Mouse (Mus musculus) adrenal gland, postnatal 10 days (tissue): ENCODE measurements around the gene Dusp14. TPM values are rescaled to one million over a fixed set of nuclear protein-coding genes. Genes with fewer than 3 reads are reported as not detected.

ENCODE experiments used
- DNase-seq: peaks from one replicate; pipeline ENCODE4 v3.0.0; 2021; ENCODE audit warnings: mixed read lengths
- long read RNA-seq, 2 experiments: library from polyadenylated mRNA; stranded (forward); transcript quantifications; one replicate each; pipeline ENCODE4 v2.0.0; 2021
- total RNA-seq, 2 experiments: library from RNA; stranded (reverse); gene quantifications; 2 replicates each; pipeline ENCODE4 v1.2.3; 2021

The Dusp14 gene
- 1 to 10 TPM; 3.0 to 4.0 TPM for total RNA-seq
- long read RNA-seq, experiment 1, partial matches to known transcripts: 0 of 5 reads
- long read RNA-seq, experiment 1, other reads (novel, unspliced or antisense): 0 of 5 reads
- long read RNA-seq, experiment 2, partial matches to known transcripts: 0 of 4 reads
- long read RNA-seq, experiment 2, other reads (novel, unspliced or antisense): 0 of 4 reads

DNA sequence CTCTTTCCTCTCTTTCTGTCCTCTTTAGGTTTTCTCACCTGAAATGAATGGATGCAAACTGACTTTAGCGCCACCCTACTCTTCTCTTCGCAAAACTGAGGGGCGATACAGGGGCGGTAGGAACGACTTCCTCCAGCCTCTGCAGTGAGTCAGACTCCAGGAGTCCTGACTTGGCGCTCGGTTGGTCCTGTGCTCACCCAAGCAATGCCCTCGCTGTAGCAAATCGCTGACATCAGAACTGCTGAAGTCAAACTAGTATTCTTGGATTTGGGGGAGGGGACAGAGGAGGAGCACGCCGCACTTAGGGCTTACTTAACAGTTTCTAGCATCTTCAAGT is at the start of gene Dusp14:
TSS of gene Dusp14 (minus strand) at position 228 of the 337 bp plus-strand sequence.
- peak; percentile 12 for DNase-seq

DNA sequence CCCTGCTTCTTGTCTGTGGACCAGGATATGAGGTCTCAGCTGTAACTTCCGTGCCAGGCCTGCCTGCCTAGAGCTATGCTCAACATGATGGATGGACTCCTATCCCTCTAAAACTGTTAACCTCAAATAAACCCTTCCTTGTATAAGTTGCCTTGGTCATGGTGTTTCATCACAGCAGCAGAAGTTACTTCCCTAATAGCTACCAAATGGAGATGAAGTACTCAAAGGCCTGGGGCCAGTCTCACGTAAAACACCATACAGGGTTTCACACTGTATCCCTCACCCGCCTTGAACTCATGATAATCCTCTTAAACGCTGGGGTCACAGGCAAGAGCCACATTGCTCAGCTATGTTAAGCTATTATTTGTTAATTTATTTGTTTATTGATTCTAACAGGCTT is 48.4 kb upstream of the Dusp14 start:
- DNase-seq: no peak

DNA sequence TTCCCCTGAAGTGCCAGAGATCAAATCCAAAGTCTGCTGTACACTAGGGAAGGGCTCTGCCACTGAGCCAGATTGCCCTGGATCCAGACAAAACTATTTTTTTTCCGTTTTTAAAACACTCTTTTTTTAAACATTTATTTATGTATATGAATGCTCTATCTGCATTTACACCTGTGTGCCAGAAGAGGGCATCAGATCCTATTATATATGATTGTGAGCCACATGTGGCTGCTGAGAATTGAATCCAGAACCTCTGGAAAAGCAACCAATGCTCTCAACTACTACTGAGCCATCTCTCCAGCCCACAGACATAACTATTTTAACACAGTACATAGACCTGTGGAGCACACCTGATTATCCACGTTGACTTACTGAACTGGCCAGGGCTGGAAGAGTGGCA is 47.2 kb upstream of the Dusp14 start:
- no peak for DNase-seq

DNA sequence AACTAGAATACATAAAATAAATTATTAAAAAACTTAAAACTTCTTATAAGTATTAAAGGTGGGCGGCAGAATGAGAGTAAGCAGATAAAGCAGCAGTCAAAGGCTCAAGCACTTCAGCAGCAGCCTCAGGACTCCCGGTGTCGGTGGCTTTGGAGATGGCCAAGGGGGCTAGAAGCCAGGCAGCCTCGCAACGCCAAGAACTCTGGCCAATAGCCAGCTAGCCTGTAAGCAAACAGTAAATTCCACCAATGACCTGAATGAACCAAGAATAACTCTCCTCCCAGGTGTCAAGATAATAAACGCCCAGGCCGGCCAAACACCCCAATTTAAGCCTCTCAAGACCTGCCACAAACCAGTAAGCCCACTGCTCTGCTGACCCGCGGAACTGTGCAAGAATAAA is 46.6 kb upstream of the Dusp14 start:
- DNase-seq: peak; percentile 54

DNA sequence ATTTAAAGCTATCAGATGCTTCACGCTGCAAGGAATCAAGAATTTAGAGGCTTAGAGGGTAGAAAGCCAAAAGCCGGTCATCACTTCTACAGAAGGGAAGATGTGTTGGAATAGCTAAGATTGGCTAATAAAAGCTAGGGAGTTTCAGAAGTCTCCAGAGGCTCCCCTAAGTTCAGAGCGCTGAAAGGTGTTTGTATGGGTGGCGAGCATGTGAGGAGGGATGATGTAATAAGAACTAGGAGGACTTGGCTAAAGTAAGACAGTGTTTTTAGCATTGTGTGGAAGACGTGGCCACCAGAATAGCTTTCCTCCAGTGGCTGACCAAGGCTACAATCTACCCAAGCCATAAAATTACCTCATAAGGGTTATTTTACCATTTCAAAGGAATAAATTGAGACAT is 44.6 kb upstream of the Dusp14 start:
- DNase-seq: no peak

DNA sequence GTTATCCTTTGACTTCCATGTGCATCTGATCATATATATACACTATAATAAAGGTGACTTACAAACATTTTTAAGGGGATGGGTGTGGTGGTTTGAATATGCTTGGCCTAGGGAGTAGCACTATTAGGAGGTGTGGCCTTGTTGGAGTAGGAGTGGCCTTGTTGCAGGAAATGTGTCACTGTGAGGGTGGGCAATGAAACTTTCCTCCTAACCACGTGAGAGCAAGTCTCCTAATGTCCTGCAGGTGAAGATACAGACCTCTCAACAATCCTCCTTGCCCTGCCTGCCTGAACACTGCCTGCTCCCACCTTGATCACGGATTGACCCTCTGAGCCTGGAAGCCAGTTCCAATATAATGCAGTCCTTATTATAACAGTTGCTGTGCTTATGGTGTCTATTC is 38.1 kb upstream of the Dusp14 start:
- no peak for DNase-seq

DNA sequence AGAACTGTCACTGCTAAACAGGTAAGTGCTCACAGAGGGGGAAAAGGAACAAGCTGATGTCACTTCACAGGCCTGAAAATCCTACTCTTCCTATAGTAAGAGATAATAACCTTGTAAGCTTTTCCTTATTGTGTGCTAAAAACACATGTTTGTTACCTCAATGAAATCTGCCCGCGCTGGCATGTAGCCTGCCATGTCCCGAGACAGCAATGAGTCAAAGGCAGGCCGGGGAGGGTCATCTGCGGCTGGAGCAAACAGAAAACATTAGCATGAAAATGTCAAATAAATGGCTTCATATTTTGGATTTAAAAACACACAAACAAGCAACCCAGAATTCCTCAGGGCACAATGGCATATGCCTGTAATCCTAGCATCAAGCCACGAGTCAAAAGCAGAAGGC is 35.0 kb upstream of the Dusp14 start:
- DNase-seq: peak; percentile 36

DNA sequence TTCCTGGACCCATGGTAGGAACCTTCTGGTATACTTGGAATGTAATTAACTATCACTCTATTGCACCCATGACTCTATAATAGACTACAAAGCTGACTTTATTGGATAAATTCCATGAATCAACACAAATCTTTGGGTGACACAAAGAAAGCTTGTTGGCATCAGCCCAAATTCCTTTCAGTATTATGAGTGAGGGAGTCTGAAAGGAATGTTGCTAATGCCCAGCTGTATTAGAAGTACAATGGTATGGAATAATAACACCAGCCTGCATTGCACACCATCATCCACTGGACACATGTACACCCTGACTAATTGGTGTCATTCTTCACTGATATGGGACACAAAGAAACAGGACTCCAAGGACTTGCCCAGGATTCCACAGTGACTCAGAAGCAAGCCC is 32.1 kb upstream of the Dusp14 start:
- DNase-seq: no peak

DNA sequence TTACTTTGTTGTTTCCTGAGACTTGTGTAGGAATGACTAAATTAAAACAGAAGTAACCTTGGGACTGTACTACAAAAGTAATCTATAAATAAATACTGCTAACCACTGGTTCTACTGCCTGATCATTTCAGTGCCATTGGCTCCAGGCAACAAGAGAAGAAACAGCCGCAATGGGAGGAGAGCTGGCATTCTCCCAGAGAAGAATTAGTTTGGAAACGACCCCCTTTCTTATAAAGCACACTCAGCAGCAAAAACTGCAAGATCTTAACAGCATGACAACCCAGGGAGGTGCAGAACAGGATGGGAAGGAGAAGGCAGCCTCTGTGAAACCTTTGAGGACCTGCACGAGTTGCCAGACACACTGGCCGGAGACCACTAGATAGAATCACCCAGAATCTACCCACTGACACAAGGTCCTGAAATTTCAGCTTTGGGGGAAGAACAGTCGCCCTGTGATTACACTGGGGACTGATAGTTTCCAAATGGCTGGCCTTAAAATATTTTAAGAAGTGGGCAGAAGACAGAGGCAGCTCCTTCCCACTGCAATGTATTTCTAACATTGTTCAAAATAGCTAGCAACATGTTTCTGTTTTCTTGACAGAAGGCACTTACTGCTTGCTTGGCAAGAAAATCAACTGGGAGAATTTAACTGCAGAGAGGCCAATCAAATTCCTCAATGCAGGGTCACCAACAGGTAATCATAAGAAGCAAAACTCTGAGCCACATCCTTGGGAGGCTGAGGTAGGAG is 28.4 kb upstream of the Dusp14 start:
- DNase-seq: no peak

DNA sequence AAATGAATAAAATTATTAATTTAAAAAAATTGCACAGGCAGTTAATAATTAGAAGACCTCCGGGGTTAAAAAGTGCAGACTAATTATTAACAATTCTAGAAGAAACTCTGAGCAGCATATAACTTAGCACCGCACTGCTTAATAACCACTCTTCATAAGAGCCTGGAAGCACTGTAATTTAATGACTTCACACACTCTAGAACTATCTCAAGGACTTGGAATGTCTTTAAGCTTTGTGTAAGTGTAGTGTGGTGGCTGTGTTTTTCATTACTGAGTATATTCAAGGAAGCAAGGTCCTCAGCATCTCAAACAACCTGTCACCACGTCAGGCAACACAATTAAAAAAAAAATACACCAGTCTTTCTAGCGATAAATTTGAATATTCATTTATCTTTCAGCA is 26.0 kb upstream of the Dusp14 start:
- no peak for DNase-seq

DNA sequence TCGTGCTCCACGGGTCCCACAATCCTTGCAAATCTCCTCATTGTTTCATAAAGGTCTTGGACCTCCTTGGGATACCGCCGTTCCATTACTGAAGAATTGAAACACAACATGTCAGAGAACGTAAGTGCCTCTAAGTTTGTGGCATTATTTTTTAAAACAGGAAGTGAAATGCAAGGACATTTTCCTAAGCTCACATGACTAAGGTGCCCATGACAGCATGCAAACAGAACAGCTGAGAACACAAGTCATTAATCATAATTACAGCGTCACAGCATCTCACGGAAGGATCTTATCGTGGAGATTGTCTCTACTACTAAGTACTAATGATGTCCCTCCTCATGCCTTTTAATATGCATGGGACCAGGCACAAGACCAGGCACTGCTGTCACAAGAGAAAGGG is 21.5 kb upstream of the Dusp14 start:
- DNase-seq: no peak

DNA sequence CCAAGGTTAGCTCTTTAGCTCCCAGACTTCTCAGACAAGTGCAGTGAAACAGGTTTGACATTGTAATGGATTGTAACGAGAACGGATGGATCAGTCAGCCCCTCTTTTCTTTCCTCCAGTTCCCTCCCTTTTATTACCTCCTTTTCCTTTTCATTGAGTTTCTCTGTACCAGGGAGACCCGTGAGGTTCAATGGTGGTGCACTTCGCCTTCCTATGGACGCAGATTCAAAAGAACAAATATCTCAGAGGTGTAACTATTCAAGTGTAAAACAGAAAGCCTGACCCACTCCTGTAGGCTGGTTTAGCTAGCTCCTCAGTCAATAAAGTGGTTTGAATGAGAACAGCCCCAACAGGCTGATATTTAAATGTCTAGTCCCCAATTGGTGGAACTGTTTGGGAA is 12.8 kb upstream of the Dusp14 start:
- DNase-seq: no peak

DNA sequence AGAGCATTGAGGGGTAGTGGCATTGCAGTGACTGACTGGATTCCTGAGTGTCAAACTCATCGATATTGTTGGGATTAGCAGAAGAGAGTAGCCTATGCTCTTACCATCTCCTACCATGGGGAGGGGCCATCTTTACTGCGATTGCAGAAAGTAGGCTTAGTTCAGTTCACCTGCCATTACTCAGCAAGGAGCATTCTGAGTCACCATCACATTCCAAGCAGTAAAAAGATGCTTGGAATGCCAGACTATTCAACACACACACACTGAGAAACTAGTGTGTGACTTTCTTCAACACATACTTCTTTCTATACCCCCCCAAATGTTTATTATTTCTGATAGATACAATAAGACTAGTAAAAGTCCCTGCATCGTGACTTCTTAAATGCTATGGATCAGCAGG is 11.3 kb upstream of the Dusp14 start:
- DNase-seq: no peak

DNA sequence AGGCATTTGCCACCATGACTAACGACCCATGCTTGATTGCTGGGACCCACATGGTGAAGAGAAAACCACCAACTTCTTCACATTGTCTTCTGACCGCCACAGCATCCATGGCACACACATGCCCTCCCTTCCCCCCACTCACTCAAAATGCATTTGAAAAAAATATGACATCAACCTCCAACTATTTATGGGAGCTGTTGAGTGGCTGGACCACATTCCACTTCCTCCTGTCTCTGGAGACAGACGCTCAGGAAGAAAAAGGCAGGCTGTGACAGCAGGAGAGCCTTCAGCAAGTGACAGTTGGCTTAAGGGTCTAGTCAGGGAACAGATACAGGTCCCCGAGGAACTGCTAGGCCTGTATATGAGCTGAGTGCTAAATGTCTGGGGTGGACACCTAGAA is 10.8 kb upstream of the Dusp14 start:
- DNase-seq: no peak

DNA sequence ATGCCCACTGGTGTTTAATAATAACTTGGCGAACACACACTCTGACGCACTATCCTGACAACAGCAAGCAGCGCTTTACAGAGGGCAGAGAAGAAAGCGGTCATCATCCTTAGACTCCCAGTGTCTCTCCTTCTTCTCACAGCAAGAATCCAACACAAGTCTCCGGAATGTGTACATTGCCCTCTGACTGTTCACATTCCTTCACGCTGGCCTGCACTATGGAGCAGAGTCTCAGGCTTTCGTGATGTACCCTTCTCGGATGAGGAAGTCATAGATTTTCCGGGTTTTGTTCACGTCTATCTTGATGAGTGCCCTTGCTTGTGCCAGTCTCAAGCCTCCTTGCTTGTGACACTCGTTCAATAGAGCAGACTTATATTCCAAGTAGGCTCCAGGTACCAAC is 10.3 kb upstream of the Dusp14 start:
- no peak for DNase-seq

DNA sequence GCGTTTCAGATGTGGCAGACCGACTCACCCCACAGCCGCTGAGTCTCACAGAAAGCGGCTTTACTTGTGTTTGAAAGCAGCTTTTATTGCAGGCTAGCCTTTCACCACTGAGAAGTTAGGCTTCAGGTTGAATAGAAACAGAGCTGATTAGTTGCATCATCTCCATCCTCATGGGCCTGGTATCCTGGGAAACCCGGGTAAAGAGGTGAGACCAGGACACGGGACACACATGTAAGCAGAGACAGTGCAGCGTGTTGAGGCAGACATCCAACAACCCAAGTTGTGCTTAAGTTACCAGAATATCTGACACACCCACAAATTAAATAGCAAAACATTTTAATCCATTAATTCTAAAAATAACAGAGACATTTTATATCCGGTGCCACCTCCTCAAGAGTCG is 9.5 kb upstream of the Dusp14 start:
- DNase-seq: no peak

DNA sequence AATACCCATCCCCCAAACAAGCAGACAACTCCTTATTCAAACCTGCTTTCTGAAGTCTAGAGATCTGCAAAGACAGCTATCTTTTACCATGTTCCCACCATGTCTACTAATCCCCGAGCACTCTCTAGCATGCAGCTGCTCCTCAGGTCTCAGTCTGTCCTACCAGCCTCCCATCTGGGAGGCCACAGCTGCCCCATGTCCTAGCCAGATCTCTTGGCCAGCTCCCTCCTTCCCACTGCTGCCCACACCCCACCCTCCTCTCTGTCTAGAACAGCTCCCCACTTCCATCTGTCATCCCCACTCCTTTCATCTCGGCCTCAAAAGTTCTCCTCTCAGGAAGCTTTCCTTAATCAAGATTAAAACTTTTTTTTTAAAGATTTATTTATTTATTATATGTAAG is 7.9 kb upstream of the Dusp14 start:
- DNase-seq: no peak

DNA sequence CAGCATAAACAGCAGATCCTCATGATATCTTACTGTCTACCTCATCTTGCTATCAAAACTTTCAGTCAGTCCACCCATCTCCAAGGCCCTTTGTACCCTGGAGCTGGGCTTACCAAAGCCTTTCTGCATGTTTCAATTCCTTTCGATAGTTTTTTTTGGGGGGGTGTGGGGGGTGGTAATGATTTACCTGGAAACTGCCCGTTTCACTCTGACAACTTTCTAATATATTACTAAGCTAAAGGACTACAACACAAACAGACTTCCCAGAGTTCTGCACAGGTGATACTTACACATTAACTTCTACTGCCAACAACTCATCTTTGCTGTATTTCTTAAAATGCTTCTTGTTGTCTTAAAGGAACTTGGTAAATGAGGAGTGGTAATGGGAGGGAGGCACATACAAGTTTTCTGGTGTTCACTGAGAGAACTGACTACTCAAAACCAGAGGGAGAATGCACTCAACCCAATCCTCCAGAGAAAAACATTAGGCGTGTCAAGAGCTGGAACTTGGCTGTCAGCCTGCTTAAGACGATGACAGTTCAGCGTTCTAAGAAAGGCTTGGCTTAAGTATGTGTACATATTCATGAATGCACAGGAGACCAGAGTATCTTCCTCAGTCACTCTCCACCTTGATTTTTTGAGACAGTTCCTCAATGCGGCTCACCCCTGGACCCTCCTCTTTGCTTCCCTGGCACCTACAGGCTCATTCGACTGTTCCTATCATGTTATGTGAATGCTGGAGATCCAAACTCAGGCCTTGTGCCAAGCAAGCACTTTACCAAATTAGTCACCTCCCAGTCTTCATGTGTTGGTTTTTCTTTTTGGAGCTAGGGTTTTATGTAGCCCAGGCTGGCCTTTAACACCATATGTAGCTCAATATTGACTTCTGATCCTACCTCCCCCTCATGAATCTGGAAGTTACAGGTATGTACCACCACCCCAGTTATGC is 5.0 kb upstream of the Dusp14 start:
- DNase-seq: no peak

DNA sequence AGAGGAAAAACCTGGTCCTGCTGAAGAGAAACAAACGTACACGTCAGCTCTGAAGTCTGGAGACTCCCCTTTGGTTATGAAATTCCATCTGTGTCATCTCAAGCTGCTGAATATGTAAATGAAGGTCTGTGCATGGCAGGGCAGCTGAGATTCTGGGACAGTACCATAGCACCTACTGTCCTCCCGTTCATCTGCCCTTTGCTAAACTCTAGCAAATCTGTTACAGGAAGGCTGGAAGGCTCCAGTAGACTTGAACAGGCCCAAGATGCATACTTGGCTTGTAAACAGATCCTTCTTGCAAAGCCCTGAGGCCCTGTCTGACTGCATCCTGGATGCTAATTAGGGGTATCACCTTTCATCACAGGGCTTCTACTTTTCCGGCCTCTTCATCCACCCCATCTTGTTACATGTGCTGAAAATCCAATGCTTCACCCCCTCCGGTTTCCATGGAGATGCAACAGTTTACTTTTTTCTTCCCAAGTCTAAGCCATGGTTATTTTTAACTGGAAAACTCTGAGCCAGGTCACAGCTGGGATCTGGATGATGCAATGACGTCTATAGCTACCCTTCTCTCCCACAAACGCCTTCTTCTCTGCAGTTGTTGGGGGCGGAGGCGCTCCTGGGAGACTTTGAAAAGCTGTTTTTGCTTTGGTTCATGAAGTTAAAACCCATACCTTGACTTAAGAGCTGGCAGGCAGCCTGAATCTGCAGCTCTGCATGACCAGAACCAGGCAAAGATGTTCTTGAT is 4.0 kb upstream of the Dusp14 start:
- DNase-seq: no peak

DNA sequence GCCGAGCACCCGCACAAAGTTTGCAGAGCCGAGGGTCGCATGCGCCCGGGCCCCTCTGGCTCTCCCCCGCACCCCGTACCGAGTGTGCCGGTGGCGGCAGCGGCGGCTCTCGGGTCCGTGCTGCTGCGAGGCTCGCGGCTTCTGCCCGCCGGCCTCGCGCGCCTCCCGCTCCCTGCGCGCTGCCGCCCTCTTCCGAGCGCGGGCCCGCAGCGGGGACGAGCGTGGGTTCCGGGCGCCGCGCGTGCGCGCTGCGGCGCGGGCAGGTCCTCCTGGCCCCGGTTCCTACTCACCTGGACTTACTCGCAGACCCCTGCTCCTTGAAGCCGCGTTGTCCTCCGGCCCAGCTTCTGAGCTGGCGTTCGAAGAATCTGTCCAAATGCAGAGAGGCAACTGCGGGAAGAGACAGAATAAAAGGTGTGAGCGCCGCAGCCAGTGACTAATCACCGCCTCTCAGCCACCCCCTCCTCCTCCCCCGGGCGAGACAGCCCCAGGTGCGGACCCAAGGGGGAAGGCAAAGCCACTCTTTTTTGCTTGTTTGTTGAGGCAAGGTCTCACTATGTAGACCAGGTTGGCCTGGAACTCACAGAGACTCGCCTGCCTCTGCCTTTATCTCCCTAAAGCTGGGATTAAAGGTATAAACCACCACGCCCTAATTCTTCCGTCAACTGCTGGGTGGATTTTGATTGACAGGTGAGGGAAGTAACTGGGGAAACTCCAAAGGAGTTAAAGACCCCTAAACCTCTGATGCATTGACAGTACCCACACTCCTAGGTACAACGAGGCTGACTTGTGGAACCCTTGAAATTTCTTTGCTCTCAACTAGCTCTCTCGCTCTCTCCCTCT is 649 bp downstream of the Dusp14 start:
- peak; percentile 77 for DNase-seq

DNA sequence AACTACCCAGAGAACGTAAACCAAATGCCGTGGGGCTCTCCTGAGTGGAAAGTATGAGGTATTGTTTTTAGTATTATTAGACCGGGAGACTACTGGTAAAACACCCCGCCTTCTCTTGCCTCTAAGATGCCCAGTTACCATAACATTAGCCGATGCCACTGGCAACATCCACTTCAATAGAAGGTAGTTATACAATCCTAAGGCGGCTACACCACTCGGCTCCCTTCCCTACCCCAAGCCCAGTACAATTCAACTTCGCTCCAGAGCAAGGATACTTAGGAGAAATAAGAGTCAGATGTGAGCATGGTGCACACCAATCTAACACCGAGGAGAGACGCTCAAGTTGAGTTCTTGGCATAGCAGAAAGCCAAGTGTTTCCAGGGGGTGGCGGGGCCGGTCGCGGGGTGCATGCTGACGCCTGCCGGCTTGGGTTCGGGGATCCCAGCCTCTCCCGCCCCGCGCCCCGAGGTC is 1.3 kb downstream of the Dusp14 start:
- DNase-seq: no peak
